Mouse (Mus musculus): Measurements from ENCODE around the gene Slc18a3. TPM values are rescaled to one million over a fixed set of nuclear protein-coding genes. Genes with fewer than 3 reads are reported as not detected.

Slc18a3 gene
- total and polyA plus RNA-seq, 3 experiments: not detected

DNA sequence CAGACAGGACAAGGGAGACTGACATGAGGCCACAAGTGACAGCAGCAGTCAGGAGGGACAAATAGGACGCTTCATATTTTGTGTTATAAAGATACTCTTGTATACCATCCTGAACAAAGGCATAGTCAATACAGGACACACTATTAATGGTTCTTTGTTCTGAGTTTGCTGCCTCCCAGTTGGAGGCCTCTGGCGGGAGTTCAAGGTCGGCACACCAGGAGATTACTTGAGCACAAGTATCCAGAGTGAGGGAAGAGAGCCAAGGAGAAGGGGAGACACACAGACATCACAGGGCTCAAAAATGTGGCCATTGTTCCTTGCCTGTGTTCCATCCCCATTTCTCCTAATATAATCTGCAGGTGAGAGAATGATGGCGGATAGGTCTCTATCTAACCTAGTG lies 42.6 kb upstream of the Slc18a3 start:
- Histone ChIP-seq H3K27me3 (ENCODE audit: insufficient read depth, low read length) (peaks cover 13% of the 10 kb centered on the region), H3K36me3 (replicated peaks) (no peaks in the 10 kb centered on the region), H3K9me3 (replicated peaks) (no peaks in the 10 kb centered on the region), H3K4me1 (ENCODE audit: insufficient read depth, low read depth, low read length) (peaks cover 18% of the 10 kb centered on the region), H3K4me3 (ENCODE audit: low read depth, low read length) (no peak overlapping the region)
- ATAC-seq (ENCODE audit: extremely low read depth, insufficient number of reproducible peaks, low FRiP score, poor library complexity, severe bottlenecking): no peak
- no peak for DNase-seq (ENCODE audit: low spot score)
- TF ChIP-seq TAL1 (conservative IDR thresholded peaks at IDR 0.05; ENCODE audit: low read depth, low read length): no peak
- TF ChIP-seq CTCF (IDR thresholded peaks at IDR 0.05; ENCODE audit: low read depth, low read length): no peak
- TF ChIP-seq GATA1 (IDR thresholded peaks at IDR 0.05; ENCODE audit: borderline replicate concordance, low read length): no peak
- TF ChIP-seq GATA2 (IDR thresholded peaks at IDR 0.05; ENCODE audit: borderline replicate concordance, low read depth, low read length): no peak
- no peak for TF ChIP-seq POLR2AphosphoS5 (IDR thresholded peaks at IDR 0.05; ENCODE audit: insufficient replicate concordance, low read depth, low read length)

DNA sequence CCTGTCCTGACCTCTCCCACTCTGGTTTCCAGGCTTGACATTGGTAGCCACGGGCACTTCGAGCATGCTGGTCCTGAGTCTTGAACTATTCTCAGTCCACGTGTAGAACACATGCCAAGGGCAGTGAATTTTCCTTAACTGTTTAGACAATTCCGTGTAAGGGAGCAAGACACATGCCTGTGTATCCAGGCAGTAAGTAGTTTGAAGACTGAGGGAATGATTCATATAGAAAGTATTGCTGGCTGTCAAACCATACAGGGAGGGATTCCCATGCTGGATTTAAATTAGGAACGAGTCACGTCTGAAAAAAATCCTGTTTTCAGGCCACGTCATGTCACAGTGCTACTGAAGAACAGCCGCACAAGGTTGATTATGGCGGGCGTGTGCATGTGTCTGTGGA lies 41.7 kb upstream of the Slc18a3 start:
- H3K4me3 ChIP-seq (ENCODE audit: low read depth, low read length): no peak overlapping the region
- no peaks in the 10 kb centered on the region for H3K36me3 ChIP-seq (replicated peaks)
- DNase-seq (ENCODE audit: low spot score): no peak
- no peak for TF ChIP-seq GATA2 (IDR thresholded peaks at IDR 0.05; ENCODE audit: borderline replicate concordance, low read depth, low read length)
- peaks cover 18% of the 10 kb centered on the region for H3K4me1 ChIP-seq (ENCODE audit: insufficient read depth, low read depth, low read length)
- H3K9me3 ChIP-seq (replicated peaks): no peaks in the 10 kb centered on the region
- no peak for ATAC-seq (ENCODE audit: extremely low read depth, insufficient number of reproducible peaks, low FRiP score, poor library complexity, severe bottlenecking)
- H3K27me3 ChIP-seq (ENCODE audit: insufficient read depth, low read length): peaks cover 13% of the 10 kb centered on the region

- H3K9me3 ChIP-seq (replicated peaks): no peaks in the 10 kb centered on the region
- no peak for DNase-seq (ENCODE audit: low spot score)
- no peak for ATAC-seq (ENCODE audit: extremely low read depth, insufficient number of reproducible peaks, low FRiP score, poor library complexity, severe bottlenecking)
- peaks cover 13% of the 10 kb centered on the region for H3K27me3 ChIP-seq (ENCODE audit: insufficient read depth, low read length)
- H3K4me1 ChIP-seq (ENCODE audit: insufficient read depth, low read depth, low read length): peaks cover 17% of the 10 kb centered on the region
- H3K36me3 ChIP-seq (replicated peaks): no peaks in the 10 kb centered on the region
- H3K4me3 ChIP-seq (ENCODE audit: low read depth, low read length): no peak overlapping the region
- TF ChIP-seq CTCF (IDR thresholded peaks at IDR 0.05; ENCODE audit: low read depth, low read length) (no peak), GATA2 (IDR thresholded peaks at IDR 0.05; ENCODE audit: borderline replicate concordance, low read depth, low read length) (no peak), POLR2AphosphoS5 (IDR thresholded peaks at IDR 0.05; ENCODE audit: insufficient replicate concordance, low read depth, low read length) (no peak), GATA1 (IDR thresholded peaks at IDR 0.05; ENCODE audit: borderline replicate concordance, low read length) (no peak), TAL1 (conservative IDR thresholded peaks at IDR 0.05; ENCODE audit: low read depth, low read length) (no peak)
Measured at GRCm38 (mm10) chr14:32503897-32504296, 39.2 kb upstream of the Slc18a3 start.

GRCm38 (mm10) chr14:32502764-32503688 lies 38.4 kb upstream of the Slc18a3 start:
- Histone ChIP-seq H3K9me3 (replicated peaks) (no peaks in the 10 kb centered on the region), H3K4me1 (ENCODE audit: insufficient read depth, low read depth, low read length) (peaks cover 8% of the 10 kb centered on the region), H3K36me3 (replicated peaks) (no peaks in the 10 kb centered on the region), H3K27me3 (ENCODE audit: insufficient read depth, low read length) (peaks cover 13% of the 10 kb centered on the region), H3K4me3 (ENCODE audit: low read depth, low read length) (no peak overlapping the region)
- no peak for DNase-seq (ENCODE audit: low spot score)
- TF ChIP-seq TAL1 (conservative IDR thresholded peaks at IDR 0.05; ENCODE audit: low read depth, low read length): no peak
- no peak for TF ChIP-seq GATA2 (IDR thresholded peaks at IDR 0.05; ENCODE audit: borderline replicate concordance, low read depth, low read length)
- no peak for TF ChIP-seq GATA1 (IDR thresholded peaks at IDR 0.05; ENCODE audit: borderline replicate concordance, low read length)
- TF ChIP-seq CTCF (IDR thresholded peaks at IDR 0.05; ENCODE audit: low read depth, low read length): no peak
- no peak for TF ChIP-seq POLR2AphosphoS5 (IDR thresholded peaks at IDR 0.05; ENCODE audit: insufficient replicate concordance, low read depth, low read length)
- ATAC-seq (ENCODE audit: extremely low read depth, insufficient number of reproducible peaks, low FRiP score, poor library complexity, severe bottlenecking): no peak

DNA sequence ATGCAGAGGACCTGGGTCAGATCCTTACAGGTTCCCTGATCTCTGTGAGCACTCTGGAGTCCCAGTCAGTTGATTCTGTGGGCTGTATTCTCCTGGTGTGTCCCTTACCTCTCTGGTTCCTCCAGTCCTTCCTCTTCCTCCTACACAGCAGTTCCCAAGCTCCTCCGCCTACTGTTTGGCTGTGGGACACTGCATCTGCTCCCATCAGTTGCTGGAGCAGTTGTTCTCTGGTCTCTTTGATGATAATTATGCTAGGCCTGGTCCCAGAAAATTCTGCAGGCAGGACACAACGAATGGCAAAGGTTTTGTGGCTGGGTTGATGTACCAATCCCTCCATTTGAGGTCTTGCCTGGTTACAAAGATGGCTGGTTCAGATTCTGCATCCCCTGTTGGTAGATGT lies 36.7 kb upstream of the Slc18a3 start:
- H3K4me1 ChIP-seq (ENCODE audit: insufficient read depth, low read depth, low read length): peaks cover 3% of the 10 kb centered on the region; the same call in 1 of the 2 replicates
- H3K27me3 ChIP-seq (ENCODE audit: insufficient read depth, low read length): peaks cover 17% of the 10 kb centered on the region
- DNase-seq (ENCODE audit: low spot score) (no peak), ATAC-seq (ENCODE audit: extremely low read depth, insufficient number of reproducible peaks, low FRiP score, poor library complexity, severe bottlenecking) (no peak)
- no peak overlapping the region for H3K4me3 ChIP-seq (ENCODE audit: low read depth, low read length)
- no peak for TF ChIP-seq GATA2 (IDR thresholded peaks at IDR 0.05; ENCODE audit: borderline replicate concordance, low read depth, low read length)
- TF ChIP-seq CTCF (IDR thresholded peaks at IDR 0.05; ENCODE audit: low read depth, low read length): no peak
- TF ChIP-seq POLR2AphosphoS5 (IDR thresholded peaks at IDR 0.05; ENCODE audit: insufficient replicate concordance, low read depth, low read length): no peak
- TF ChIP-seq TAL1 (conservative IDR thresholded peaks at IDR 0.05; ENCODE audit: low read depth, low read length): no peak
- no peak for TF ChIP-seq GATA1 (IDR thresholded peaks at IDR 0.05; ENCODE audit: borderline replicate concordance, low read length)
- no peaks in the 10 kb centered on the region for H3K36me3 ChIP-seq (replicated peaks)
- no peaks in the 10 kb centered on the region for H3K9me3 ChIP-seq (replicated peaks)

GRCm38 (mm10) chr14:32496115-32496850 lies 31.6 kb upstream of the Slc18a3 start:
- no peaks in the 10 kb centered on the region for H3K9me3 ChIP-seq (replicated peaks)
- H3K4me3 ChIP-seq (ENCODE audit: low read depth, low read length): peak overlapping the region; percentile 27; the same call in 1 of the 2 replicates
- no peak for TF ChIP-seq CTCF (IDR thresholded peaks at IDR 0.05; ENCODE audit: low read depth, low read length)
- no peak for TF ChIP-seq GATA1 (IDR thresholded peaks at IDR 0.05; ENCODE audit: borderline replicate concordance, low read length)
- TF ChIP-seq POLR2AphosphoS5 (IDR thresholded peaks at IDR 0.05; ENCODE audit: insufficient replicate concordance, low read depth, low read length): no peak
- TF ChIP-seq GATA2 (IDR thresholded peaks at IDR 0.05; ENCODE audit: borderline replicate concordance, low read depth, low read length): no peak
- TF ChIP-seq TAL1 (conservative IDR thresholded peaks at IDR 0.05; ENCODE audit: low read depth, low read length): no peak
- ATAC-seq (ENCODE audit: extremely low read depth, insufficient number of reproducible peaks, low FRiP score, poor library complexity, severe bottlenecking) (no peak), DNase-seq (ENCODE audit: low spot score) (no peak)
- peaks cover 25% of the 10 kb centered on the region for H3K27me3 ChIP-seq (ENCODE audit: insufficient read depth, low read length)
- peaks cover 20% of the 10 kb centered on the region for H3K4me1 ChIP-seq (ENCODE audit: insufficient read depth, low read depth, low read length)
- H3K36me3 ChIP-seq (replicated peaks): no peaks in the 10 kb centered on the region

All from G1E (cell line).